Mouse (Mus musculus) ES-E14 (cell line): ENCODE measurements around the gene Map2k2. TPM values are rescaled to one million over a fixed set of nuclear protein-coding genes. Genes with fewer than 3 reads are reported as not detected.

ENCODE experiments used
- DNase-seq: peaks from one replicate; pipeline ENCODE4 v3.0.0-alpha.2; 2013; ENCODE audit warnings: low read depth, low spot score
- H3K27ac ChIP-seq: 2 replicates; pipeline ENCODE4 v1.5.1; 2012; ENCODE audit warnings: low read depth, mild to moderate bottlenecking, low read length, moderate library complexity, mixed read lengths; ENCODE audit not compliant: poor library complexity, insufficient read depth, severe bottlenecking
- H3K36me3 ChIP-seq: 2 replicates; pipeline ENCODE4 v1.6.1; 2012; ENCODE audit warnings: mild to moderate bottlenecking, low read length, moderate library complexity, mixed read lengths; ENCODE audit not compliant: control insufficient read depth, poor library complexity, insufficient read depth, severe bottlenecking
- H3K4me1 ChIP-seq, 2 experiments: fragments of 150-350 bp in 1 of 2; sonication (generic) in 1 of 2; 2 replicates each; pipeline ENCODE4 v1.6.1; 2012; ENCODE audit warnings: low read length in 2 of 2, mild to moderate bottlenecking in 1 of 2, mixed read lengths in 1 of 2; ENCODE audit not compliant: control insufficient read depth in 2 of 2, insufficient read depth in 2 of 2, poor library complexity in 1 of 2
- H3K4me3 ChIP-seq, 2 experiments: fragments of 150-350 bp in 1 of 2; sonication (generic) in 1 of 2; 2 replicates each; pipeline ENCODE4 v1.5.1; 2012; ENCODE audit warnings: low read length in 2 of 2, low read depth in 1 of 2, mild to moderate bottlenecking in 1 of 2, mixed read lengths in 1 of 2; ENCODE audit not compliant: insufficient read depth in 1 of 2, poor library complexity in 1 of 2, severe bottlenecking in 1 of 2
- H3K9ac ChIP-seq: 2 replicates; pipeline ENCODE4 v1.6.1; 2012; ENCODE audit warnings: low read depth, mild to moderate bottlenecking, low read length, mixed read lengths; ENCODE audit not compliant: poor library complexity, insufficient read depth, severe bottlenecking
- H3K9me3 ChIP-seq: fragments of 150-350 bp; sonication (generic); 2 replicates; pipeline ENCODE4 v1.6.1; 2012; ENCODE audit warnings: low read depth, mild to moderate bottlenecking, low read length; ENCODE audit not compliant: control insufficient read depth, insufficient read depth
- CHD2 ChIP-seq: IDR thresholded peaks from 2 replicates; pipeline ENCODE4 v1.6.1; 2014; ENCODE audit warnings: mild to moderate bottlenecking, low read depth, low read length, inconsistent platforms
- HCFC1 ChIP-seq: IDR thresholded peaks from 2 replicates; pipeline ENCODE4 v1.6.1; 2012; ENCODE audit warnings: low read length, inconsistent platforms, borderline replicate concordance; ENCODE audit not compliant: insufficient read depth
- MAFK ChIP-seq: IDR thresholded peaks from 2 replicates; pipeline ENCODE4 v1.6.1; 2014; ENCODE audit warnings: mild to moderate bottlenecking, low read depth, low read length, inconsistent platforms; ENCODE audit not compliant: insufficient read depth
- ZC3H11A ChIP-seq: IDR thresholded peaks from 2 replicates; pipeline ENCODE4 v1.6.1; 2012; ENCODE audit warnings: low read depth, mild to moderate bottlenecking, inconsistent platforms, low read length, borderline replicate concordance
- ZNF384 ChIP-seq: IDR thresholded peaks from 2 replicates; pipeline ENCODE4 v1.6.1; 2012; ENCODE audit warnings: low read depth, low read length, inconsistent platforms
- in situ Hi-C, 2 experiments: fragments of 600-800 bp; cut with MboI; formaldehyde crosslinking; loops; one replicate each; pipeline ENCODE4 v1.15.1; 2025; ENCODE audit warnings: low sequenced_read_pairs in 2 of 2, inconsistent platforms in 1 of 2; ENCODE audit not compliant: unreplicated experiment in 2 of 2
- total RNA-seq: library from RNA; depleted of rRNA; stranded (reverse); fragments of 300-350 nt; gene quantifications from 2 replicates; pipeline ENCODE4 v1.2.3, GENCODE M21; 2012

Gene Map2k2
- total RNA-seq, 1 experiment, result 115 TPM

DNA sequence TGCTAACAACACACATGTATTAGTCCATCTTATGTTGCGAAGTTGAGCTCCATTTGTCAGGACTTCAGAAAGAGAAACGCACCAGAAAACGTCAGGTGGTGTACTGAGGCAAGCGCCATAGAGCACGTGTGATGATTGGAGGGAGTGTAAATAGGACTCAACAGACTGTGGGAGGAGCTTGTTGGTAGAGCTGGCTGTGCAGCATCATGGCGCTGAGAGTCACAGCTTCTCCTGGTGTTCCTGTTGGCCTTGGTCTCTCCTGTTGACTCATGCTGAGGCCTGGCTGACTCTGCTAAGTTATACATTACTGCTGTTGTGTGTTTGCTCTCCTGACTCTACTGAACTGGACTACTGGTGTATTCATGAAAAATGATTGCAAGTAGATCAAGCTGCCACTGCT lies 7.2 kb downstream of the Map2k2 start:
- Histone ChIP-seq H3K4me1 (peaks cover 0 to 4% of the 10 kb centered on the region in 2 experiments; a peak in 1 of 4 replicates), H3K9ac (no peak overlapping the region), H3K4me3 (no peak overlapping the region), H3K9me3 (no peaks in the 10 kb centered on the region), H3K36me3 (peaks cover 68% of the 10 kb centered on the region), H3K27ac (no peak overlapping the region)
- no peak for TF ChIP-seq MAFK
- no peak for DNase-seq
- in situ Hi-C loops, result no loop called here

- Histone ChIP-seq H3K9ac (no peak overlapping the region), H3K9me3 (no peaks in the 10 kb centered on the region), H3K4me3 (no peak overlapping the region), H3K36me3 (peaks cover 66% of the 10 kb centered on the region), H3K4me1 (peaks cover 0 to 9% of the 10 kb centered on the region in 2 experiments; a peak in 2 of 4 replicates), H3K27ac (no peak overlapping the region)
- TF ChIP-seq HCFC1, result no peak
- DNase-seq, result no peak
- in situ Hi-C loops, result no loop called here
Observed at GRCm38 (mm10) chr10:81119625-81120024, 13.9 kb downstream of the Map2k2 start.

- no peak for DNase-seq
- H3K9me3 ChIP-seq, result no peaks in the 10 kb centered on the region
- peaks cover 0 to 9% of the 10 kb centered on the region in 2 experiments; a peak in 2 of 4 replicates for H3K4me1 ChIP-seq
- H3K9ac ChIP-seq, result no peak overlapping the region
- H3K4me3 ChIP-seq, result no peak overlapping the region
- in situ Hi-C loops, result no loop called here
- no peak overlapping the region; the same call in 1 of the 2 replicates for H3K27ac ChIP-seq
- peaks cover 57% of the 10 kb centered on the region for H3K36me3 ChIP-seq
- TF ChIP-seq ZNF384 (no peak), CHD2 (no peak), MAFK (no peak), ZC3H11A (no peak), HCFC1 (no peak)
Observed at GRCm38 (mm10) chr10:81120650-81121049, 14.9 kb downstream of the Map2k2 start.

DNA sequence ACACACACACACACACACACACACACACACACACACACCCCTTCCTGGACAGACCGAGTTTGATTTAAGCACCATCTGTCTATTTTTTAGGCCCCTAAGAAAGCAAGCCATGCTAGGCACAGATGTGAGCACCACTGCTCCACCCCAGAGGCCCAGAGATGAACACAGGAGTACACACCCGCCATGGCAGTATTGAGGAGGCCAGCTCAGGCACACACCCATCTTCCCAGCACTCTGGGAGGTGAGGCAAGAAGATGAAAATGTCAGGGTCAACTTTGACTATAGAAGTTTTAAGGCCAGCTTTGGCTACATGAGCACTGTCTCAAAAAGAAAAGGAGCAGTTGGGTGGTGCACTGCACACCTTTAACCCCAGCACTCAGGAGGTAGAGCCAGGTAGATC lies 17.2 kb downstream of the Map2k2 start:
- no peak for DNase-seq
- Histone ChIP-seq H3K27ac (no peak overlapping the region), H3K4me1 (peaks cover 0 to 9% of the 10 kb centered on the region in 2 experiments; a peak in 2 of 4 replicates), H3K36me3 (peaks cover 45% of the 10 kb centered on the region), H3K4me3 (no peak overlapping the region), H3K9me3 (no peaks in the 10 kb centered on the region), H3K9ac (no peak overlapping the region)
- TF ChIP-seq ZC3H11A (no peak), ZNF384 (no peak)
- in situ Hi-C loops, result no loop called here

DNA sequence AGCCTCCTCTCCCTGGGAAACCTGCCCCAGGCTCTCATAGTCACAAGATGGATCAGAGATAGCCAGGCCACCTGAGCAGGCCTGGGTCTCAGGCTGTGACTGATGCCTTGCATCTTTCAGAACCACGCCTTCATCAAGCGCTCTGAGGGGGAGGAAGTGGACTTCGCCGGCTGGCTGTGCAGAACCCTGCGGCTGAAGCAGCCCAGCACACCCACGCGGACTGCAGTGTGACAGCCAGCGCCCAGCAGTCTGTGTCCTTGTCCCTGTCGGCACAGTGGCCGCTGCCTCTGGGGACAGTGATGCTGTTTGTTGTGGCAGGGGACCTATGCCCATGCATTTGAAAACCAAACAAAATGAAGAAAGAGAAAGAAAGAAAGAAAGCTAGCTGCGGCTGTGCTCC lies 17.8 kb downstream of the Map2k2 start:
- Histone ChIP-seq H3K9me3 (no peaks in the 10 kb centered on the region), H3K9ac (no peak overlapping the region), H3K36me3 (peaks cover 41% of the 10 kb centered on the region), H3K27ac (no peak overlapping the region), H3K4me3 (no peak overlapping the region), H3K4me1 (peaks cover 0 to 14% of the 10 kb centered on the region in 2 experiments; a peak in 2 of 4 replicates)
- no peak for TF ChIP-seq CHD2
- DNase-seq, result no peak
- in situ Hi-C loops, result no loop called here
